In the genomic region with DNA sequence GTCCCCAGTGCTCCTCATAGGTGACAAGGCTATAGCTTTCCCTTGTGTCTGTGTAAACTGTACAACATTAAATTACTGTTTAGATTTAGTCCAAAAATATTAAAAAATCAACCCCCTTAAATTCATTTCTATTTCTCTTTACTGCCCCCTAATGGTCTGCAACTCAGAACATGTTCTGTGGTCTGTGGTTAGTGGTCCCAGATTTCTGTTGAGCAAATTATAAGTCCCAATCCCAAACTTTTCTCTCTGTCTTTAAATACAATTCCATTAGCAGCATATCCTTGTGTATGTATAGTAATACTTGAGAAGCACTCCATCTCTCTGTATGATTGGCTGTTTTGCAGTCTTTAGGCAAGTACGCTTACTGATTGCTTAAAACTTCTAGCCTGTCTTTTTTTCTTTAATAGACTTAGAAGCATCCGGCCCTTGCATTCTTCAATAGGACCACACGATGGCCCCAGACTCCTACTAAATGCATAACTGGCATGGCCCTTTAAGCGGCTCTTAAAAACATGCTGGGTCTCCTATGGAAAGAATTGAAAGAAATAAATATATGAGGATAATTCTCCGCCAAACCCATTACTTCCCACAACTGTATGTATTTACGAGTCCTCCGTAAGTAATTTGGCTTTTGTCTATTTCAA, we compare ENCODE assay signal across 10 mouse cellular contexts. TPM values are rescaled to one million over a fixed set of nuclear protein-coding genes. Genes with fewer than 3 reads are reported as not detected.
DNase-seq lines count a peak whose midpoint lies in the region; ATAC-seq and TF ChIP-seq lines count a peak whose summit lies in the region.
"Had no signal": no experiment of that assay in that cellular context is flagged by ENCODE, and none has a peak within 500 bp of the region (broad histone marks: within the 10 kb centered on the region; RNA-seq: fewer than 3 reads in every experiment).

No protein-coding gene starts in this region.

- TF ChIP-seq CTCF in intestine, postnatal 0 days (IDR thresholded peaks at IDR 0.05; ENCODE audit: low read depth), result peak; percentile 73
- 0 out of 2 replicates have a peak, but pooled peaks have one; percentile 8 for TF ChIP-seq CTCF in liver, embryonic 14.5 days (IDR thresholded peaks at IDR 0.05; ENCODE audit: low read depth)

- peak; percentile 36 for DNase-seq in limb, embryonic 11.5 days (ENCODE audit: low spot score)
- no peak for DNase-seq in limb, embryonic 10.5 days (ENCODE audit: low spot score)
- peak; percentile 44 for DNase-seq in MEL-GATA-1-ER (ENCODE audit: extremely low read depth, low read depth)
- DNase-seq in embryo, embryonic 11.5 days (ENCODE audit: low read depth, low spot score), result peak; percentile 27
- DNase-seq in liver, embryonic 14.5 days (ENCODE audit: low read depth in 3 of 3, low spot score in 3 of 3), result peak in 1 of 3 experiments; percentile 7
- DNase-seq in retina, postnatal 7 days (ENCODE audit: low read depth, low spot score), result peak; percentile 30
- DNase-seq in cerebellum, adult 11 months, result no peak

- H3K36me3 ChIP-seq in limb, embryonic 11.5 days (ENCODE audit: control insufficient read depth, insufficient read depth, low read length), result no peaks in the 10 kb centered on the region
- no peaks in the 10 kb centered on the region for H3K36me3 ChIP-seq in limb, embryonic 10.5 days
- H3K36me3 ChIP-seq in intestine, postnatal 0 days (ENCODE audit: control insufficient read depth, insufficient read depth), result no peaks in the 10 kb centered on the region
- no peaks in the 10 kb centered on the region for H3K36me3 ChIP-seq in liver, embryonic 14.5 days (replicated peaks; ENCODE audit: control insufficient read depth, insufficient read depth, low read depth)
- H3K36me3 ChIP-seq: embryonic facial prominence, embryonic 12.5 days; limb, embryonic 15.5 days had no signal

- WGBS in limb, embryonic 11.5 days, result 56% methylated on average over 7 of the region's 7 CpGs
- WGBS in limb, embryonic 10.5 days, result 51% methylated on average over 7 of the region's 7 CpGs
- WGBS in intestine, postnatal 0 days, result 47% methylated on average over 7 of the region's 7 CpGs
- WGBS in liver, embryonic 14.5 days (ENCODE audit: insufficient replicate concordance), result 44% methylated on average over 7 of the region's 7 CpGs

- no peak overlapping the region for H3K9ac ChIP-seq in limb, embryonic 11.5 days (ENCODE audit: low read length)
- no peak overlapping the region for H3K9ac ChIP-seq in intestine, postnatal 0 days (ENCODE audit: low read depth, low read length)
- no peak overlapping the region for H3K9ac ChIP-seq in liver, embryonic 14.5 days (replicated peaks)
- H3K9ac ChIP-seq: embryonic facial prominence, embryonic 12.5 days; limb, embryonic 15.5 days had no signal

- no peak for ATAC-seq in limb, embryonic 11.5 days (ENCODE audit: insufficient number of reproducible peaks, low FRiP score, low TSS enrichment, low read depth)
- ATAC-seq in intestine, postnatal 0 days, result no peak
- no peak for ATAC-seq in liver, embryonic 14.5 days (ENCODE audit: insufficient read depth)

- no peak for TF ChIP-seq EP300 in liver, embryonic 14.5 days (IDR thresholded peaks at IDR 0.05; ENCODE audit: low read depth)

- no peak overlapping the region for H3K27ac ChIP-seq in limb, embryonic 11.5 days (replicated peaks; ENCODE audit: low read depth, low read length)
- no peak overlapping the region for H3K27ac ChIP-seq in limb, embryonic 10.5 days
- no peak overlapping the region for H3K27ac ChIP-seq in intestine, postnatal 0 days (ENCODE audit: low read depth, low read length)
- no peak overlapping the region for H3K27ac ChIP-seq in liver, embryonic 14.5 days
- H3K27ac ChIP-seq: embryonic facial prominence, embryonic 12.5 days; limb, embryonic 15.5 days had no signal

- no peak overlapping the region for H3K4me2 ChIP-seq in limb, embryonic 11.5 days (ENCODE audit: low read depth, severe bottlenecking)
- no peak overlapping the region for H3K4me2 ChIP-seq in intestine, postnatal 0 days (replicated peaks; ENCODE audit: low read depth)
- no peak overlapping the region for H3K4me2 ChIP-seq in liver, embryonic 14.5 days (ENCODE audit: low read depth)
- H3K4me2 ChIP-seq: embryonic facial prominence, embryonic 12.5 days; limb, embryonic 15.5 days had no signal

- no peaks in the 10 kb centered on the region for H3K4me1 ChIP-seq in limb, embryonic 11.5 days (ENCODE audit: control insufficient read depth, insufficient read depth, low read length)
- H3K4me1 ChIP-seq in limb, embryonic 10.5 days, result no peaks in the 10 kb centered on the region
- H3K4me1 ChIP-seq in intestine, postnatal 0 days (replicated peaks; ENCODE audit: control insufficient read depth, insufficient read depth, low read length), result no peaks in the 10 kb centered on the region
- no peaks in the 10 kb centered on the region for H3K4me1 ChIP-seq in liver, embryonic 14.5 days (replicated peaks; ENCODE audit: control insufficient read depth in 2 of 2, insufficient read depth in 2 of 2, low read length in 1 of 2)
- H3K4me1 ChIP-seq: embryonic facial prominence, embryonic 12.5 days; limb, embryonic 15.5 days had no signal

- H3K4me3 ChIP-seq in limb, embryonic 11.5 days (ENCODE audit: low read depth, low read length), result no peak overlapping the region
- no peak overlapping the region for H3K4me3 ChIP-seq in limb, embryonic 10.5 days
- no peak overlapping the region for H3K4me3 ChIP-seq in intestine, postnatal 0 days (ENCODE audit: low read depth, low read length)
- no peak overlapping the region for H3K4me3 ChIP-seq in liver, embryonic 14.5 days (ENCODE audit: insufficient read depth in 1 of 2, low read depth in 2 of 2, low read length in 2 of 2)
- H3K4me3 ChIP-seq: embryonic facial prominence, embryonic 12.5 days; limb, embryonic 15.5 days had no signal

- no peaks in the 10 kb centered on the region for H3K9me3 ChIP-seq in limb, embryonic 11.5 days (ENCODE audit: control insufficient read depth, low read length)
- no peaks in the 10 kb centered on the region for H3K9me3 ChIP-seq in limb, embryonic 10.5 days (replicated peaks)
- no peaks in the 10 kb centered on the region for H3K9me3 ChIP-seq in intestine, postnatal 0 days (ENCODE audit: control insufficient read depth)
- no peaks in the 10 kb centered on the region for H3K9me3 ChIP-seq in liver, embryonic 14.5 days (ENCODE audit: control insufficient read depth, low read length)
- H3K9me3 ChIP-seq: embryonic facial prominence, embryonic 12.5 days; limb, embryonic 15.5 days had no signal

- H3K27me3 ChIP-seq in limb, embryonic 11.5 days (ENCODE audit: control insufficient read depth, insufficient read depth, low read length), result no peaks in the 10 kb centered on the region
- no peaks in the 10 kb centered on the region for H3K27me3 ChIP-seq in limb, embryonic 10.5 days (ENCODE audit: low read depth, poor library complexity, severe bottlenecking)
- no peaks in the 10 kb centered on the region for H3K27me3 ChIP-seq in intestine, postnatal 0 days (replicated peaks; ENCODE audit: control insufficient read depth, insufficient read depth, low read length)
- no peaks in the 10 kb centered on the region for H3K27me3 ChIP-seq in liver, embryonic 14.5 days (ENCODE audit: control insufficient read depth, insufficient read depth, low read length)
- H3K27me3 ChIP-seq: embryonic facial prominence, embryonic 12.5 days; limb, embryonic 15.5 days had no signal

RNA-seq across cellular contexts. Expression of gene Pfkp, which starts 40.3 kb away (rescaled TPM):
- 7.0 and 8.2 TPM in 2 replicates for polyA plus RNA-seq in limb, embryonic 11.5 days (2014; fragmentation: Nextera tagmentation; extraction: Ambion mirVana)
- polyA plus RNA-seq in limb, embryonic 10.5 days (2016; fragmentation: Nextera tagmentation; extraction: Ambion mirVana), result 5.5 and 5.9 TPM in 2 replicates
- polyA plus RNA-seq in intestine, postnatal 0 days (2015; fragmentation: Nextera tagmentation; extraction: Ambion mirVana), result 75.7 and 77.6 TPM in 2 replicates
- polyA plus RNA-seq in liver, embryonic 14.5 days (2012; rRNA removed), result 1.5 and 2.1 TPM in 2 replicates
- 2.9 and 5.4 TPM in 2 replicates for polyA plus RNA-seq in liver, embryonic 14.5 days (2014; fragmentation: Nextera tagmentation; extraction: Ambion mirVana)

Comparison
In these comparisons a context has a peak if more than half of its experiments do, and no peak if none do; other contexts are left out.
1. DNase-seq: peak in limb, embryonic 11.5 days (single experiment), MEL-GATA-1-ER (single experiment), embryo, embryonic 11.5 days (single experiment) and retina, postnatal 7 days (single experiment); none in limb, embryonic 10.5 days (single experiment) and cerebellum, adult 11 months (single experiment).